Mouse (Mus musculus): ENCODE data around the gene Slc25a15. TPM values are rescaled to one million over a fixed set of nuclear protein-coding genes. Genes with fewer than 3 reads are reported as not detected.

Slc25a15 gene
- 6.2 and 9.0 TPM in 2 replicates for polyA plus RNA-seq (2014; fragmentation: Nextera tagmentation; extraction: Ambion mirVana)

DNA sequence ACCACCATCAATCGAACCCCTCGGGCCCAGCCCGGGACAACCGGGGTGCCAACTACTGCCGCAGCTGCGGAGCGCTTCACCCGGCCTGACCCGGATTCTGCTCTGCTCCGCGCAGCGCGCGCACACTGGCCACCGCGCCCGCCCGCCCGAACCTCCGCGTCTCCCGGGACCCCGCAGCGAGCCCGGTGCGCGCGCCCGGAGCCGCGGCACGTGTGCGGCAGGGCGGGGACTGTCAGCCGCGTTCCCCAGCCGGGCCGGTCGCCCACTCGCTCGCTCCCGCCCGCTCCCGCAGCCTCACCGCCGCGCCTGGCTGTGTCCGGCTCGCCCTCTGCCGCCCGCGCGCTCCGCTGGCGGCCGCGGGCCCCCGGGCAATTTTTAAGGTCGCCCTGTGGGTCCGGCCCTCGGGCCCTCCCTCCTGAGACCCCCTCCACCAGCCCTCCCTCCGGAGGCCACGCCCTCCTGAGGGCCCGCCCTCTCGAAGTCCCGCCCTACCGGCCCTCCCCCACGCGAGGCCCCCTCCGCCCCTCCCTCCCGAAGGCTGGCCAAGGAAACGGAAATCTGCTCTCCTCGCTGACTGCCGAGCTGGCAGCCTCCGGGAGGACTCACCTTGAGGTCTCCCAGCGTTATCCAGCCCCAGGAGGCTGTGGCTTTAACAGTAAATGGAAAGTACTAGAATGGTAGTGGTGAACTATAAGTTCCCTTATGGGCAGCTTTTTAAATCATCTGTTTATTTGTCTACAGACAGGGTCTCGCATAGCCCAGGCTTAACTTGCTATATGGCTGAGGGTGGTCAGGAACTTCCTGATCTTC lies at the start of gene Slc25a15:
Slc25a15 (minus strand) TSS at position 456 of the 810 bp plus-strand sequence.
- WGBS, result under 1% methylated on average over 76 of the region's 77 CpGs

DNA sequence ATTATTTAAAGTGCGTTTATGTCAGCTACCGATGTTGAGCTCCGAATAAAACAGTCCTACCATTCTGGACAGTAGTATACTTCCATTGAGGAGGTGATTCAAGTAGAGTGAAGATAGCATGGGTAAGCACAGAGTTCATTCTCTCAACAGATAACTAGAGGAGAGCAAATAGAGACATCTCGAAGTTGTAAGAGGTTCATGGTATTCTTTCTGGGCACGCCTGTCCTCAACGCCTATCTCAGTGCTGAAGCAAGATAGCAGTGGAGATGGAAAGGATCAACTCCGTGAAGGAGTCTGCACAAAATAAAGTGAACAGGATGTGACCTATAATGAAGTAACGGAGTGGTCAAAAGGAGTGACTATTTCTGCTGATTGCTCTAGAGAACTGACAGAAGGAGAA lies 13.6 kb upstream of the Slc25a15 start:
- ATAC-seq (ENCODE audit: low FRiP score, low TSS enrichment) (no peak), DNase-seq (no peak)
- no peaks in the 10 kb centered on the region for H3K9me3 ChIP-seq (ENCODE audit: control insufficient read depth, low read length)
- H3K4me1 ChIP-seq (ENCODE audit: control insufficient read depth, insufficient read depth, low read length), result peaks cover 7% of the 10 kb centered on the region
- H3K9ac ChIP-seq (replicated peaks; ENCODE audit: low read length), result peak overlapping the region; percentile 89
- no peaks in the 10 kb centered on the region for H3K27me3 ChIP-seq (ENCODE audit: control insufficient read depth, insufficient read depth, low read length)
- peak overlapping the region; percentile 80 for H3K4me3 ChIP-seq (replicated peaks; ENCODE audit: low read depth, low read length)
- peaks cover 20% of the 10 kb centered on the region for H3K36me3 ChIP-seq (ENCODE audit: control insufficient read depth, insufficient read depth, low read length)
- no peak overlapping the region for H3K27ac ChIP-seq (replicated peaks; ENCODE audit: low read depth, low read length)
- H3K4me2 ChIP-seq (ENCODE audit: low read length), result peak overlapping the region; percentile 88
- WGBS, result 25% methylated on average over 8 of the region's 8 CpGs

More for the DNA sequence above, at the start of gene Slc25a15:
- Histone ChIP-seq H3K9ac (replicated peaks; ENCODE audit: low read length) (peak within 1 kb of the TSS; percentile 75), H3K4me3 (replicated peaks; ENCODE audit: low read depth, low read length) (peak within 1 kb of the TSS; percentile 75), H3K4me1 (ENCODE audit: control insufficient read depth, insufficient read depth, low read length) (peaks cover 8% of the 10 kb centered on the region; the same call in 1 of the 2 replicates), H3K36me3 (ENCODE audit: control insufficient read depth, insufficient read depth, low read length) (no peaks in the 10 kb centered on the region), H3K9me3 (ENCODE audit: control insufficient read depth, low read length) (no peaks in the 10 kb centered on the region), H3K27me3 (ENCODE audit: control insufficient read depth, insufficient read depth, low read length) (no peaks in the 10 kb centered on the region), H3K4me2 (ENCODE audit: low read length) (peak within 1 kb of the TSS; percentile 81), H3K27ac (replicated peaks; ENCODE audit: low read depth, low read length) (peak within 1 kb of the TSS; percentile 80)
- DNase-seq (peak; percentile 94), ATAC-seq (ENCODE audit: low FRiP score, low TSS enrichment) (peak; percentile 94)

DNA sequence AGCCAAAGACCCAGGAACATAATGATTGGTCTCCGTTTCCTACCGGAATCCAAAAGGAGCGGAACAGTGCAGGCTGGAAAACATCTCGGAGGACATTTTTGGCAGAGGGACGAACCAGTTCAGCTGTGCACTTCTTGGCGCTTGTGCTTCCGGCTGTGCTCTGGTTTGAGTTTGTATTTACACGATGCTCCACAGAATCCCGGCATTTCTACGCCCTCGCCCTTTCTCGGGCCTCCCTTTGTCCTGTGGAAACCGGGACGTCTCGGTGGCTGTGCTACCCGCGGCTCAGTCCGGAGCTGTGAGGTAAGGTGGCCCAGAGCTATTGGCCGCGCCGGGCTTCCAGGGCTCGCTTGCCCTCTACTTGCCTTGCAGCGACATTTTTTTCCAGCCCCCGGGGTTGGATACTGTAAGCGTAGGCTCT lies 12.9 kb upstream of the Slc25a15 start, which contains the start of gene Mrps31:
Mrps31 (plus strand) TSS at position 80 of the 421 bp plus-strand sequence.
- Histone ChIP-seq H3K4me3 (replicated peaks; ENCODE audit: low read depth, low read length) (peak within 1 kb of the TSS; percentile 80), H3K9me3 (ENCODE audit: control insufficient read depth, low read length) (no peaks in the 10 kb centered on the region), H3K27me3 (ENCODE audit: control insufficient read depth, insufficient read depth, low read length) (no peaks in the 10 kb centered on the region), H3K36me3 (ENCODE audit: control insufficient read depth, insufficient read depth, low read length) (peaks cover 13% of the 10 kb centered on the region), H3K27ac (replicated peaks; ENCODE audit: low read depth, low read length) (peak within 1 kb of the TSS; percentile 81), H3K9ac (replicated peaks; ENCODE audit: low read length) (peak within 1 kb of the TSS; percentile 89), H3K4me1 (ENCODE audit: control insufficient read depth, insufficient read depth, low read length) (peaks cover 7% of the 10 kb centered on the region), H3K4me2 (ENCODE audit: low read length) (peak within 1 kb of the TSS; percentile 88)
- ATAC-seq (ENCODE audit: low FRiP score, low TSS enrichment) (peak; percentile 90), DNase-seq (peak; percentile 93)
- WGBS, result under 1% methylated on average over 25 of the region's 25 CpGs

DNA sequence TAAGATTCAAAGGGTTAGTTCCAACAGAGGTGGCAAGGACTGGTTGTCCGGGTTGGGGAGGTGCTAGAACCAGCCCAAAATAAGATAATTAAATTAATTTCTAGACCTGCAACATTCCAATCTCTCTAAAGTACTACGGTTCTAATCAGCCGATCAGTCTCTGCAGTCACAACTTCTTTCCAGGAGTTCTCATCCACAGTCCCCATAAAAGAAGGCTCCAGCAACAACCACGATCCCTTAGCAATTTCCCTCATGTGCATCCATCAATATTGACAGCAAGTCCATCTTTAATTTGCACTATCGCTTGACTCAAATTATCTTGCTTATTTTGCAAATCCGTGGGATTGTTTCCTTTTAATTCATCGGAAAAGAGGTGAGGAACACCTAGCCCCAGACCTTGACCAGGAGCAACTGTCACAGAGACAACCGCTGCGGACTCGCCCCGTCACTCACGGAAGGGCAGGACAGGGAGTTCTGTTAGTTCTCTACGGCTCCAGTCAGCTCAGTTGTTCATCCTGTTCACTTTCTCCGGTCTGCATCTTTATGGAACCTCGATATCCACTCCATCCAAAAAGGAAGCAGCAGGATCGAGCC lies 12.4 kb upstream of the Slc25a15 start:
- Histone ChIP-seq H3K27ac (replicated peaks; ENCODE audit: low read depth, low read length) (peak overlapping the region; percentile 81), H3K4me1 (ENCODE audit: control insufficient read depth, insufficient read depth, low read length) (peaks cover 7% of the 10 kb centered on the region), H3K9me3 (ENCODE audit: control insufficient read depth, low read length) (no peaks in the 10 kb centered on the region), H3K9ac (replicated peaks; ENCODE audit: low read length) (peak overlapping the region; percentile 89), H3K36me3 (ENCODE audit: control insufficient read depth, insufficient read depth, low read length) (peaks cover 8% of the 10 kb centered on the region), H3K27me3 (ENCODE audit: control insufficient read depth, insufficient read depth, low read length) (no peaks in the 10 kb centered on the region), H3K4me3 (replicated peaks; ENCODE audit: low read depth, low read length) (peak overlapping the region; percentile 80), H3K4me2 (ENCODE audit: low read length) (peak overlapping the region; percentile 88)
- DNase-seq, result no peak
- no peak; the same call in 1 of the 2 replicates for ATAC-seq (ENCODE audit: low FRiP score, low TSS enrichment)
- 17% methylated on average over 16 of the region's 16 CpGs for WGBS

DNA sequence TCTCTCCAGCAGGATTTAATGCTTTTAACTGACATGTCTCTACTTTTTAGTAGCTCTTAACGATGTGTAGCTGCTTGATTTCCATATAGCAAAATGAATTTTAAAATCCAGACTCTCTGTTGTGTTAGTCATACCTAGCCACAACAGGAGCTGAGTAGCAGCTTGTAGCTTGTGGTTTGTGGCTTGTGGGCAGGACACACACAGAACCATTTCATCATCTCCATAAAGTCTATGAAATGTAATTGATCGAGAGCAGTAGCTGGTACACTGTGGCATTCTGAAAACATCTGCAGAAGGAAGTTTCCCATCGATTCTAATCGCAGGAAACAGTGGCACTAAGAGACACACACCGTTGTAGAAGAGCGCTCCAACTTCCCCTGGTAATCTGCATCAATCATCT lies 7.3 kb upstream of the Slc25a15 start:
- no peak for DNase-seq
- no peaks in the 10 kb centered on the region for H3K9me3 ChIP-seq (ENCODE audit: control insufficient read depth, low read length)

DNA sequence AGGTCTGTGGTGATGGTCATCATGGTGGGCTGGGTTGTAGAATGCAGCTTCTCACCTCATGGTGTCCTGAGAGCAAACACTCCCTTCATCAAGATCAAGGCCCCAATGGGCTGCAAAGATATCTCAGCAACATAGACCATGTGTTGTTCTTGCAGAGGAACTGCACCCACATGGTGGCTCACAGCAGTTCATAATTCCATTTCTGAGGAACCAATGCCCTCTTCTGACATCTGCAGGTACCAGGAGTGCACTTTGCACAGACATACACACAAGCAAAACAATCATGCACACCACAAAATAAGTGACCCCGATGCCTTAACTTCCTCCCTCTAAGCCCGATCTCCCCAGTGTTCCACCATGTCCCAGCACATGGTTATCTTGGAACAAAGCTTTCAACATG lies 4.8 kb upstream of the Slc25a15 start:
- H3K27ac ChIP-seq (replicated peaks; ENCODE audit: low read depth, low read length), result no peak overlapping the region
- no peaks in the 10 kb centered on the region for H3K27me3 ChIP-seq (ENCODE audit: control insufficient read depth, insufficient read depth, low read length)
- 94% methylated on average over 2 of the region's 2 CpGs for WGBS
- H3K36me3 ChIP-seq (ENCODE audit: control insufficient read depth, insufficient read depth, low read length), result no peaks in the 10 kb centered on the region
- ATAC-seq (ENCODE audit: low FRiP score, low TSS enrichment) (no peak), DNase-seq (no peak)
- H3K9ac ChIP-seq (replicated peaks; ENCODE audit: low read length), result no peak overlapping the region
- H3K4me2 ChIP-seq (ENCODE audit: low read length), result no peak overlapping the region
- no peaks in the 10 kb centered on the region for H3K9me3 ChIP-seq (ENCODE audit: control insufficient read depth, low read length)
- H3K4me1 ChIP-seq (ENCODE audit: control insufficient read depth, insufficient read depth, low read length), result 0 out of 2 replicates have a peak, but pooled peaks cover 2% of the 10 kb centered on the region
- H3K4me3 ChIP-seq (replicated peaks; ENCODE audit: low read depth, low read length), result no peak overlapping the region

More for the DNA sequence above, 7.3 kb upstream of the Slc25a15 start:
- Histone ChIP-seq H3K36me3 (ENCODE audit: control insufficient read depth, insufficient read depth, low read length) (no peaks in the 10 kb centered on the region), H3K9ac (replicated peaks; ENCODE audit: low read length) (no peak overlapping the region), H3K27ac (replicated peaks; ENCODE audit: low read depth, low read length) (no peak overlapping the region), H3K4me3 (replicated peaks; ENCODE audit: low read depth, low read length) (no peak overlapping the region), H3K27me3 (ENCODE audit: control insufficient read depth, insufficient read depth, low read length) (no peaks in the 10 kb centered on the region), H3K4me1 (ENCODE audit: control insufficient read depth, insufficient read depth, low read length) (no peaks in the 10 kb centered on the region), H3K4me2 (ENCODE audit: low read length) (no peak overlapping the region)
- WGBS, result 79% methylated on average over 6 of the region's 6 CpGs
- ATAC-seq (ENCODE audit: low FRiP score, low TSS enrichment), result no peak

DNA sequence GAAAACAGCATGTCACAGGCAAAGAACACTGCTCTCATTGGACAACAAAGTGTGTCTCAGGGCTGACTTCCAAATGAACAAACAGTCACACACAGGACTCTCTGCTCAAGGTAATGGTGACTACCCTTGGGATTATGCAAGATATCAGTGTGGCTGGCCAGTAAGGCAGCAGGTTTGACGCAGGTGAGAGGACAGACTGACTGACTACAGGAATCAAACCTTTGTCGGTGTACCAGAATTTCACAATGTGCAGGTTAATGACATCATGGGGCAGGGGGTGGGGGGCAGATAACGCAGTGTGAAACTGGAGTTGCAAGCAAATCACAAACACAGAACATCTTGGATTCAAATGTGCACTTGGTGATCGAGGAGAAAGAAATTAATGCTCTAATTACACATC lies 2.2 kb upstream of the Slc25a15 start:
- DNase-seq (no peak), ATAC-seq (ENCODE audit: low FRiP score, low TSS enrichment) (no peak)
- no peak overlapping the region for H3K4me3 ChIP-seq (replicated peaks; ENCODE audit: low read depth, low read length)
- 90% methylated on average over 4 of the region's 4 CpGs for WGBS
- H3K27ac ChIP-seq (replicated peaks; ENCODE audit: low read depth, low read length), result no peak overlapping the region
- H3K9ac ChIP-seq (replicated peaks; ENCODE audit: low read length), result no peak overlapping the region
- H3K9me3 ChIP-seq (ENCODE audit: control insufficient read depth, low read length), result no peaks in the 10 kb centered on the region
- no peaks in the 10 kb centered on the region for H3K36me3 ChIP-seq (ENCODE audit: control insufficient read depth, insufficient read depth, low read length)
- no peaks in the 10 kb centered on the region for H3K27me3 ChIP-seq (ENCODE audit: control insufficient read depth, insufficient read depth, low read length)
- peaks cover 8% of the 10 kb centered on the region; the same call in 1 of the 2 replicates for H3K4me1 ChIP-seq (ENCODE audit: control insufficient read depth, insufficient read depth, low read length)
- no peak overlapping the region for H3K4me2 ChIP-seq (ENCODE audit: low read length)

DNA sequence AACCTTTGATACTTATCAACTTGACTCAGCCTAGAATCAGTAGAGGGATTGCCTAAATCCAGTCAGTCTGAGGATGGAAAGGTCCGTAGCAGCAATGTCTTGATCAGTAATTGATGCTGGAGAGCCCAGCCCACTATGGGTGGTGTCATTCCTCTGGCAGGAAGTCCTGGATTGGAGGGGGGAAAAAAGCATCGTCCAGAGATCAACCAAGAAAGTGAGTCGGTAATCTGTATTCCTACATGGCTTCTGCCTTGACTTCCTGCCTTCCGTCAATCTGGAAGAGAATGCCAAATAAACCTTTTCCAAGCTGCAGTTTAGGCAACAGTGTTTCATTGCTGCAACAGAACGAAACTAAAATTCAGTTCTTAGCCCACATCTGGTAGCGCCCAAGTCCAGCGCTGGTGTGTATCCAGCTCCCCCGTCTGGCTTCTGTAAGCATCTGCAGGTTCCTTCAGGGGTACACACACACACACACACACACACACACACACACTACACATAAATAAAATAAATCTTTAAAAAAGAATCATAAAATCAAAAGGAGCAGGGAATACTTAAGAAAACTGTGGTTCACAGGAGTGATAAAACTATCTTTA lies 986 bp upstream of the Slc25a15 start:
- Histone ChIP-seq H3K9me3 (ENCODE audit: control insufficient read depth, low read length) (no peaks in the 10 kb centered on the region), H3K27ac (replicated peaks; ENCODE audit: low read depth, low read length) (0 out of 2 replicates have a peak overlapping the region, but pooled peaks have one; percentile 80), H3K36me3 (ENCODE audit: control insufficient read depth, insufficient read depth, low read length) (no peaks in the 10 kb centered on the region), H3K9ac (replicated peaks; ENCODE audit: low read length) (no peak overlapping the region), H3K4me2 (ENCODE audit: low read length) (peak overlapping the region; percentile 81), H3K27me3 (ENCODE audit: control insufficient read depth, insufficient read depth, low read length) (no peaks in the 10 kb centered on the region), H3K4me3 (replicated peaks; ENCODE audit: low read depth, low read length) (peak overlapping the region; percentile 75), H3K4me1 (ENCODE audit: control insufficient read depth, insufficient read depth, low read length) (peaks cover 8% of the 10 kb centered on the region; the same call in 1 of the 2 replicates)
- no peak for DNase-seq
- 90% methylated on average over 8 of the region's 8 CpGs for WGBS
- no peak for ATAC-seq (ENCODE audit: low FRiP score, low TSS enrichment)
